ENCODE assay signal across 8 mouse cellular contexts in genomic region chr1:134405509-134406413, GRCm38 (mm10). TPM values are rescaled to one million over a fixed set of nuclear protein-coding genes. Genes with fewer than 3 reads are reported as not detected.
DNase-seq lines count a peak whose midpoint lies in the region; ATAC-seq lines count a peak whose summit lies in the region.

Gene Cyb5r1 (plus strand): TSS chr1:134405559.

- H3K9me3 ChIP-seq in embryonic facial prominence, embryonic 12.5 days = no peaks in the 10 kb centered on the region
- H3K9me3 ChIP-seq in limb, embryonic 10.5 days (replicated peaks) = no peaks in the 10 kb centered on the region
- no peaks in the 10 kb centered on the region for H3K9me3 ChIP-seq in midbrain, embryonic 12.5 days

- WGBS in embryonic facial prominence, embryonic 12.5 days = 1% methylated on average over 43 of the region's 43 CpGs
- 2% methylated on average over 43 of the region's 43 CpGs for WGBS in limb, embryonic 10.5 days
- 2% methylated on average over 43 of the region's 43 CpGs for WGBS in midbrain, embryonic 12.5 days

- peak; percentile 60 to 81 for DNase-seq in urinary bladder, adult 18-20 months (ENCODE audit: low spot score in 2 of 2)
- no peak for DNase-seq in urinary bladder, postnatal 10 days (ENCODE audit: low spot score)
- peak; percentile 84 for DNase-seq in kidney, adult 11 months
- peak; percentile 92 for DNase-seq in limb, embryonic 10.5 days (ENCODE audit: low spot score)
- peak; percentile 83 for DNase-seq in spleen, adult 12 weeks (ENCODE audit: low spot score)

- H3K4me3 ChIP-seq in embryonic facial prominence, embryonic 12.5 days = peak within 1 kb of the TSS; percentile 74
- H3K4me3 ChIP-seq in limb, embryonic 10.5 days = peak within 1 kb of the TSS; percentile 88
- peak within 1 kb of the TSS; percentile 65 for H3K4me3 ChIP-seq in midbrain, embryonic 12.5 days

- ATAC-seq in embryonic facial prominence, embryonic 12.5 days (ENCODE audit: insufficient number of reproducible peaks, insufficient read depth, low FRiP score, low TSS enrichment) = peak; percentile 89
- ATAC-seq in granulocyte monocyte progenitor cell, adult 5-6 weeks (replicated peaks; ENCODE audit: poor library complexity, severe bottlenecking) = peak; percentile 95
- ATAC-seq in midbrain, embryonic 12.5 days (ENCODE audit: low FRiP score, low read depth) = peak; percentile 99

- H3K27ac ChIP-seq in embryonic facial prominence, embryonic 12.5 days = peak within 1 kb of the TSS; percentile 72
- peak within 1 kb of the TSS; percentile 89 for H3K27ac ChIP-seq in limb, embryonic 10.5 days
- 0 out of 2 replicates have a peak within 1 kb of the TSS, but pooled peaks have one; percentile 36 for H3K27ac ChIP-seq in midbrain, embryonic 12.5 days (replicated peaks)

- no peaks in the 10 kb centered on the region for H3K27me3 ChIP-seq in embryonic facial prominence, embryonic 12.5 days
- H3K27me3 ChIP-seq in limb, embryonic 10.5 days (ENCODE audit: low read depth, poor library complexity, severe bottlenecking) = no peaks in the 10 kb centered on the region
- H3K27me3 ChIP-seq in midbrain, embryonic 12.5 days = peaks cover 5% of the 10 kb centered on the region; the same call in 1 of the 2 replicates

- H3K4me2 ChIP-seq in embryonic facial prominence, embryonic 12.5 days (replicated peaks) = peak within 1 kb of the TSS; percentile 67
- H3K4me2 ChIP-seq in midbrain, embryonic 12.5 days (replicated peaks) = peak within 1 kb of the TSS; percentile 88

- H3K36me3 ChIP-seq in embryonic facial prominence, embryonic 12.5 days = peaks cover 22% of the 10 kb centered on the region
- peaks cover 35% of the 10 kb centered on the region for H3K36me3 ChIP-seq in limb, embryonic 10.5 days
- peaks cover 23% of the 10 kb centered on the region for H3K36me3 ChIP-seq in midbrain, embryonic 12.5 days

- H3K9ac ChIP-seq in embryonic facial prominence, embryonic 12.5 days = peak within 1 kb of the TSS; percentile 82
- peak within 1 kb of the TSS; percentile 63 for H3K9ac ChIP-seq in midbrain, embryonic 12.5 days (replicated peaks)

- H3K4me1 ChIP-seq in embryonic facial prominence, embryonic 12.5 days = peaks cover 12% of the 10 kb centered on the region
- peaks cover 16% of the 10 kb centered on the region for H3K4me1 ChIP-seq in limb, embryonic 10.5 days
- H3K4me1 ChIP-seq in midbrain, embryonic 12.5 days = peaks cover 10% of the 10 kb centered on the region

RNA-seq across cellular contexts. Expression of gene Cyb5r1, which starts in this region (rescaled TPM):
- polyA plus RNA-seq in embryonic facial prominence, embryonic 12.5 days (2016; fragmentation: Nextera tagmentation; extraction: Ambion mirVana) = 38.0 and 39.5 TPM in 2 replicates
- total RNA-seq in granulocyte monocyte progenitor cell, adult 5-6 weeks (2014; fragmentation: Nextera tagmentation) = 51.2 and 63.3 TPM in 2 replicates
- total RNA-seq in granulocyte monocyte progenitor cell, adult 5-6 weeks (2017) = 26.0 and 34.6 TPM in 2 replicates
- polyA plus RNA-seq in limb, embryonic 10.5 days (2016; fragmentation: Nextera tagmentation; extraction: Ambion mirVana) = 41.6 and 44.4 TPM in 2 replicates
- polyA plus RNA-seq in midbrain, embryonic 12.5 days (2016; fragmentation: Nextera tagmentation; extraction: Ambion mirVana) = 20.7 and 26.4 TPM in 2 replicates

Comparison
In these comparisons a context has a peak if more than half of its experiments do, and no peak if none do; other contexts are left out.
1. H3K27ac ChIP-seq: peak in every context shown above with its lines; median percentile 89 in limb, embryonic 10.5 days; 72 in embryonic facial prominence, embryonic 12.5 days; 36 in midbrain, embryonic 12.5 days.